Mouse (Mus musculus) CH12.LX (cell line): ENCODE results near the gene Ripply1. TPM values are rescaled to one million over a fixed set of nuclear protein-coding genes. Genes with fewer than 3 reads are reported as not detected.

Source experiments
- DNase-seq: peaks from one replicate; pipeline ENCODE4 v3.0.0-alpha.2; 2013; ENCODE audit errors: extremely low read depth
- H3K27ac ChIP-seq: 2 replicates; pipeline ENCODE4 v1.5.1; 2012; ENCODE audit warnings: low read depth, mild to moderate bottlenecking, control low read depth, moderate library complexity; ENCODE audit not compliant: insufficient read depth
- H3K27me3 ChIP-seq: replicated peaks from 2 replicates; pipeline ENCODE3; 2012; ENCODE audit warnings: inconsistent platforms
- H3K36me3 ChIP-seq, 2 experiments: replicated peaks in 1 of 2; 2 replicates each; pipeline versions ENCODE3 to v1.6.1; 2012; ENCODE audit warnings: inconsistent platforms in 1 of 2, low read length in 1 of 2, mild to moderate bottlenecking in 1 of 2, mixed read lengths in 1 of 2, moderate library complexity in 1 of 2; ENCODE audit not compliant: control insufficient read depth in 1 of 2, insufficient read depth in 1 of 2
- H3K4me1 ChIP-seq, 2 experiments: 2 replicates each; pipeline ENCODE4 v1.6.1; 2012; ENCODE audit warnings: inconsistent platforms in 1 of 2, moderate library complexity in 1 of 2; ENCODE audit not compliant: insufficient read depth in 2 of 2, control insufficient read depth in 1 of 2
- H3K4me2 ChIP-seq: 2 replicates; pipeline ENCODE4 v1.6.1; 2012; ENCODE audit warnings: low read depth, mild to moderate bottlenecking, control low read depth; ENCODE audit not compliant: poor library complexity, insufficient read depth, severe bottlenecking
- H3K4me3 ChIP-seq, 3 experiments: fragments of 150-350 bp in 1 of 3; sonication (generic) in 1 of 3; replicated peaks in 1 of 3; 2 replicates each; pipeline versions ENCODE3 to v1.5.1; 2011 to 2012; ENCODE audit warnings: low read depth in 2 of 3, low read length in 2 of 3, mild to moderate bottlenecking in 2 of 3, moderate library complexity in 2 of 3, control low read depth in 1 of 3, improper control_type of control experiment in 1 of 3, inconsistent platforms in 1 of 3, mixed read lengths in 1 of 3; ENCODE audit not compliant: poor library complexity in 1 of 3
- H3K79me2 ChIP-seq: replicated peaks from 2 replicates; pipeline ENCODE4 v1.6.1; 2012; ENCODE audit warnings: mild to moderate bottlenecking, moderate library complexity; ENCODE audit not compliant: control insufficient read depth, poor library complexity, insufficient read depth, severe bottlenecking; ENCODE audit errors: extremely low read depth
- H3K9ac ChIP-seq: 2 replicates; pipeline ENCODE4 v1.6.1; 2012; ENCODE audit warnings: low read depth, mild to moderate bottlenecking, control low read depth, moderate library complexity; ENCODE audit not compliant: insufficient read depth
- H3K9me3 ChIP-seq: replicated peaks from 2 replicates; pipeline ENCODE3; 2012; ENCODE audit warnings: low read length, inconsistent platforms, mixed read lengths
- BHLHE40 ChIP-seq: IDR thresholded peaks from 2 replicates; pipeline ENCODE4 v1.6.1; 2011; ENCODE audit warnings: mild to moderate bottlenecking, low read depth, low read length, improper control_type of control experiment
- CHD1 ChIP-seq: IDR thresholded peaks from 2 replicates; pipeline ENCODE4 v1.6.1; 2012; ENCODE audit warnings: low read depth, low read length, improper control_type of control experiment, inconsistent platforms
- CHD2 ChIP-seq: IDR thresholded peaks from 2 replicates; pipeline ENCODE4 v1.6.1; 2011; ENCODE audit warnings: low read length, improper control_type of control experiment
- CTCF ChIP-seq, 2 experiments: IDR thresholded peaks in 1 of 2; conservative IDR thresholded peaks in 1 of 2; 2 replicates each; pipeline ENCODE4 v1.5.1; 2011 to 2012; ENCODE audit warnings: low read depth in 2 of 2, low read length in 2 of 2, improper control_type of control experiment in 1 of 2, inconsistent platforms in 1 of 2, mild to moderate bottlenecking in 1 of 2, moderate library complexity in 1 of 2
- E2F4 ChIP-seq: IDR thresholded peaks from 2 replicates; pipeline ENCODE4 v1.6.1; 2011; ENCODE audit warnings: low read depth, low read length, improper control_type of control experiment; ENCODE audit not compliant: insufficient replicate concordance
- GABPA ChIP-seq: IDR thresholded peaks from 2 replicates; pipeline ENCODE4 v1.6.1; 2012; ENCODE audit warnings: low read depth, low read length, improper control_type of control experiment, inconsistent platforms; ENCODE audit not compliant: insufficient replicate concordance
- IRF4 ChIP-seq: IDR thresholded peaks from 2 replicates; pipeline ENCODE4 v1.6.1; 2014; ENCODE audit warnings: low read depth, mild to moderate bottlenecking, inconsistent platforms, low read length, improper control_type of control experiment
- KAT2A ChIP-seq: IDR thresholded peaks from 2 replicates; pipeline ENCODE4 v1.6.1; 2012; ENCODE audit warnings: low read length, improper control_type of control experiment, inconsistent platforms; ENCODE audit not compliant: insufficient replicate concordance
- MAZ ChIP-seq: IDR thresholded peaks from 2 replicates; pipeline ENCODE4 v1.6.1; 2012; ENCODE audit warnings: low read depth, mild to moderate bottlenecking, inconsistent platforms, low read length, improper control_type of control experiment, moderate library complexity
- MYC ChIP-seq: IDR thresholded peaks from 2 replicates; pipeline ENCODE4 v1.6.1; 2011; ENCODE audit warnings: low read depth, mild to moderate bottlenecking, improper control_type of control experiment, low read length
- NRF1 ChIP-seq: IDR thresholded peaks from 2 replicates; pipeline ENCODE4 v1.6.1; 2014; ENCODE audit warnings: low read depth, mild to moderate bottlenecking, inconsistent platforms, low read length, improper control_type of control experiment, moderate library complexity
- POLR2A ChIP-seq: IDR thresholded peaks from 2 replicates; pipeline ENCODE4 v1.6.1; 2011; ENCODE audit warnings: low read depth, mild to moderate bottlenecking, improper control_type of control experiment, low read length
- RCOR1 ChIP-seq: conservative IDR thresholded peaks from 2 replicates; pipeline ENCODE4 v1.6.1; 2012; ENCODE audit warnings: low read depth, mild to moderate bottlenecking, inconsistent platforms, low read length, improper control_type of control experiment
- TCF12 ChIP-seq: IDR thresholded peaks from 2 replicates; pipeline ENCODE4 v1.6.1; 2014; ENCODE audit warnings: low read depth, mild to moderate bottlenecking, inconsistent platforms, low read length, improper control_type of control experiment
- USF1 ChIP-seq: IDR thresholded peaks from 2 replicates; pipeline ENCODE4 v1.6.1; 2014; ENCODE audit warnings: low read depth, mild to moderate bottlenecking, inconsistent platforms, low read length, improper control_type of control experiment
- USF2 ChIP-seq: conservative IDR thresholded peaks from 2 replicates; pipeline ENCODE4 v1.6.1; 2011; ENCODE audit warnings: low read depth, low read length, improper control_type of control experiment
- ZC3H11A ChIP-seq: IDR thresholded peaks from 2 replicates; pipeline ENCODE4 v1.6.1; 2012; ENCODE audit warnings: low read depth, mild to moderate bottlenecking, inconsistent platforms, low read length, improper control_type of control experiment
- ZKSCAN1 ChIP-seq: IDR thresholded peaks from 2 replicates; pipeline ENCODE4 v1.6.1; 2012; ENCODE audit warnings: low read depth, inconsistent platforms, low read length, improper control_type of control experiment, borderline replicate concordance
- ZMIZ1 ChIP-seq: IDR thresholded peaks from 2 replicates; pipeline ENCODE4 v1.6.1; 2012; ENCODE audit warnings: low read depth, mild to moderate bottlenecking, inconsistent platforms, low read length, improper control_type of control experiment
- ZNF384 ChIP-seq: IDR thresholded peaks from 2 replicates; pipeline ENCODE4 v1.6.1; 2012; ENCODE audit warnings: low read depth, low read length, improper control_type of control experiment, inconsistent platforms
- dilution Hi-C: fragments of 300-500 bp; cut with MboI; formaldehyde crosslinking; loops from 2 replicates; pipeline ENCODE4 v1.14.3; 2020; ENCODE audit warnings: low sequenced_read_pairs; ENCODE audit not compliant: extremely low pct_unique_long_range_greater_than_20kb, extremely low pct_ligation_motif_present
- in situ Hi-C: fragments of 300-500 bp; cut with MboI; formaldehyde crosslinking; loops from 3 replicates; pipeline ENCODE4 v1.14.3; 2019; ENCODE audit warnings: low sequenced_read_pairs, low pct_ligation_motif_present, low pct_unique_long_range_greater_than_20kb, mixed read lengths
- polyA plus RNA-seq: library from polyadenylated mRNA; unstranded; fragments of >175 nt; gene quantifications from 2 replicates; pipeline ENCODE4 v1.2.1, GENCODE M21; 2012; ENCODE audit warnings: low read depth; ENCODE audit not compliant: insufficient read length
- total RNA-seq, 2 experiments: library from RNA; depleted of rRNA; stranded (reverse); fragments of 300-350 nt in 1 of 2; fragments of >200 nt in 1 of 2; gene quantifications; 2 replicates each; pipeline ENCODE4 v1.2.3; 2012 to 2014

Gene Ripply1
- total and polyA plus RNA-seq, 3 experiments, result not detected

- TF ChIP-seq POLR2A (no peak), MAZ (no peak)
- TF ChIP-seq, all 38 proteins: peak for 0
Observed at GRCm38 (mm10) chrX:139800406-139800878, 18.3 kb upstream of the Ripply1 start, which contains the start of gene Cldn2 (continued).

- Histone ChIP-seq H3K79me2 (no peaks in the 10 kb centered on the region), H3K4me3 (no peak overlapping the region), H3K9me3 (no peaks in the 10 kb centered on the region), H3K27ac (no peak overlapping the region), H3K9ac (no peak overlapping the region), H3K4me2 (no peak overlapping the region), H3K36me3 (no peaks in the 10 kb centered on the region), H3K4me1 (no peaks in the 10 kb centered on the region), H3K27me3 (no peaks in the 10 kb centered on the region)
- no peak for DNase-seq
- dilution Hi-C loops, result no loop called here
- in situ Hi-C loops, result no loop called here
- TF ChIP-seq CHD1, result no peak
- TF ChIP-seq E2F4, result no peak
- TF ChIP-seq ZMIZ1, result no peak
- no peak for TF ChIP-seq ZC3H11A
- TF ChIP-seq CHD2, result no peak
- no peak for TF ChIP-seq RCOR1
- TF ChIP-seq TCF12, result no peak
- TF ChIP-seq USF2, result no peak
- no peak for TF ChIP-seq ZNF384
- no peak for TF ChIP-seq NRF1
- no peak for TF ChIP-seq KAT2A
- no peak for TF ChIP-seq MYC
- TF ChIP-seq IRF4, result no peak
- no peak for TF ChIP-seq BHLHE40
- no peak for TF ChIP-seq GABPA
- TF ChIP-seq ZKSCAN1, result no peak
Observed at GRCm38 (mm10) chrX:139799953-139800352, 17.8 kb upstream of the Ripply1 start.

GRCm38 (mm10) chrX:139797875-139798274 lies 15.7 kb upstream of the Ripply1 start:
- Histone ChIP-seq H3K36me3 (no peaks in the 10 kb centered on the region), H3K27ac (no peak overlapping the region), H3K27me3 (no peaks in the 10 kb centered on the region), H3K9ac (no peak overlapping the region)
- TF ChIP-seq USF1 (no peak), CTCF (conservative IDR thresholded peaks at IDR 0.05 in 1 of 2, IDR thresholded peaks at IDR 0.05 in 1 of 2; ENCODE audit: low read depth in 2 of 2, low read length in 2 of 2) (no peak), RCOR1 (no peak)
- TF ChIP-seq, all 38 proteins: peak for 0
- Histone ChIP-seq H3K4me1 (no peaks in the 10 kb centered on the region), H3K4me3 (no peak overlapping the region), H3K9me3 (no peaks in the 10 kb centered on the region), H3K4me2 (no peak overlapping the region), H3K79me2 (no peaks in the 10 kb centered on the region)
- dilution Hi-C loops (no loop called here), in situ Hi-C loops (no loop called here)
- no peak for DNase-seq
